Mouse (Mus musculus) heart, adult 2 months (tissue): ENCODE data around the gene Slc44a1.

Experiments used
- CTCF ChIP-seq: fragments of 200-600 bp; IDR thresholded peaks from 2 replicates; pipeline ENCODE4 v1.8.1; 2022; ENCODE audit warnings: antibody characterized with exemption, mild to moderate bottlenecking, moderate library complexity
- EP300 ChIP-seq: fragments of 200-500 bp; IDR thresholded peaks from 2 replicates; pipeline ENCODE4 v1.6.1; 2011; ENCODE audit warnings: low read depth, low read length, control low read depth; ENCODE audit not compliant: insufficient read depth

DNA sequence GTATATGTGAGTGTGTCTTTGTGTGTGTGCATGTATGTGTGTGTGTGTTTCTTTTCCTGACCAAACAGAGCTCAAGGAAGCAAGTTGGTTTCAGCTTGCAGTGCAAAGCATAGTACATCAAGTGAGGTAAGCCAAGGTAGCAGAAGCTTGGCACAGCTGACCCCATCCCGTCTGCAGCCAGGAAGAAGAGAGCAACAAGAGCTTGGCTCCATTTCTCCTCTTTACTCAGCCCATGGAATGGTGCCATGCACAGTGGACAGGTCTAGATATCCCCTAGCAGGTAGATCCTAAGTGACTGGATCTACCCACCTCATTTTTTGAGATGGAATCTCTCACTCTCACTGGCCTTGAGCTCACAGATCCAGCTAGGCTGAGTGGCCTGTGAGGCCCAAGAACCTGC is 40.8 kb upstream of the Slc44a1 start:
- TF ChIP-seq EP300 (no peak), CTCF (no peak)
